Mouse (Mus musculus) Muller cell, postnatal 12 days (primary cell): ENCODE measurements around the gene Gm21830.
"Not testable (repeated sequence)": the region's sequence is repeated elsewhere in the genome, so short reads cannot be mapped to it uniquely, and the experiment has no call there.

Source experiments
- DNase-seq: peaks from one replicate; pipeline ENCODE4 v3.0.0-alpha.2; 2015; ENCODE audit errors: inconsistent ontology term

Gm21830 gene

GRCm38 (mm10) chr2:67413425-67413824, at the start of gene Gm21830:
Gene Gm21830, plus strand, starts transcription at chr2:67413725.
- not testable (repeated sequence) for DNase-seq

- DNase-seq: no peak
Observed at GRCm38 (mm10) chr2:67364506-67364905, 49.0 kb upstream of the Gm21830 start.

- DNase-seq: no peak
Observed at GRCm38 (mm10) chr2:67378504-67378903, 35.0 kb upstream of the Gm21830 start.

DNA sequence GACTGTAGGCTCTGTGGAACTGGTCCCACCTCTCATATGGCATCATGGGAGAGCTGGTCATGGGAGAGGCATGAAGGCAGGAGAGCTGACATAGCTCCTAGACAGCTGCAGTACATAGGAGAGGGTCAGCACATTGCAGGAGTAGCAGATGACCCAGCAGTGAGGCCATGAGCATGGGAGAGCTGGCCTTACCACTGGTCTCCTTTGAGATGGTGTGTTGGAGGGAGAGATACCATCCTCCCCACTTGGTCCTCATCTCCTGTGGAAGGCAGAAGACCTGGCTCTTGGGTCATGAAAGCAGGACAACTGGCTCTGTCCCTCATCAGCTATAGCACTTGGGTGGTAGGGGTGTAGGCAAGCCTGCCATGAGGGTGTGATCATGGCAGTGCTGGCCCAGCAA, 7.3 kb downstream of the Gm21830 start:
- DNase-seq: no peak

- no peak for DNase-seq
Observed at GRCm38 (mm10) chr2:67422799-67423198, 9.3 kb downstream of the Gm21830 start.

- DNase-seq: no peak
Observed at GRCm38 (mm10) chr2:67433081-67433480, 19.6 kb downstream of the Gm21830 start, which contains the start of gene Gm26727. Gene Gm26727, minus strand, starts transcription at chr2:67433181.

DNA sequence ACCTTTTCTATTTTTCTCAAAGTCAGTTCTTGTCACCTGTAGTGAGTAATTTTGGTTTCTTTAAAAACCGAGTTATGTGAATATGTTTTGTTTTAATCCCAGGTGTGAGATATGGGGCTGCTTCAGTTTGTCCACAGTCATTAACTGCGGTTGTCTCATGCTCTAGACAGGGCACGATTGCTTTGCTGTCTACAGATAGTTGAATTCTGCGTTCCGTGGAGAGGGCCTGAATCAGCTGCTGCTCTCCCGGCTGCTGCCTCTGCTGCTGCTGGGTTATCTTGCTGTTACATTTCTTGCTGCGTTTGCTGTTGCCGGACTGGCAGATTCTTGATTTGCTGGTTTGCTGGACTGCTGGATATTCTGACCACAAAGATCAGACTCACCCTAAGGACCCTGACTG, 24.8 kb downstream of the Gm21830 start:
- DNase-seq: no peak

- DNase-seq: no peak
Observed at GRCm38 (mm10) chr2:67445780-67446179, 32.3 kb downstream of the Gm21830 start, which contains the start of gene Xirp2. Gene Xirp2, plus strand, starts transcription at chr2:67446002.

- no peak for DNase-seq
Observed at GRCm38 (mm10) chr2:67446772-67447171, 33.2 kb downstream of the Gm21830 start.

- DNase-seq: peak; percentile 5
Observed at GRCm38 (mm10) chr2:67447206-67447605, 33.7 kb downstream of the Gm21830 start.

DNA sequence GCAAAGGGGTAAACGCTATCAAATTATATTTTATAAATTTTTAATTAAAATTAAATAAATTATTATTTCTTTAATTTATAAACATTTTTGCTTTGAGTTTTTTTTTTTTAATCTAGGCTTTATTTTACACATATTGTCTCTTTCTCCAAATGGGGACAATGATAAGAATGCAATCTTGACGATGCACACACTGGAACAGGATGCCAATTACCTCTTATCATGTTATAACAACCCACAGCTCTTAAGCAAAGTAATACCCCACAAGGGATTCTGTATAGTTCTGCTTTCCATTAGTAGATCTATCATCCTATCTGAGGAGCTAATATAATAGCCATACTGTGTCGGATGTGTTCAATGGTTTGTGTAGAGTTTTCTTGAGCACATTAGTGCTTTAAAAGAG, 47.3 kb downstream of the Gm21830 start:
- no peak for DNase-seq

DNA sequence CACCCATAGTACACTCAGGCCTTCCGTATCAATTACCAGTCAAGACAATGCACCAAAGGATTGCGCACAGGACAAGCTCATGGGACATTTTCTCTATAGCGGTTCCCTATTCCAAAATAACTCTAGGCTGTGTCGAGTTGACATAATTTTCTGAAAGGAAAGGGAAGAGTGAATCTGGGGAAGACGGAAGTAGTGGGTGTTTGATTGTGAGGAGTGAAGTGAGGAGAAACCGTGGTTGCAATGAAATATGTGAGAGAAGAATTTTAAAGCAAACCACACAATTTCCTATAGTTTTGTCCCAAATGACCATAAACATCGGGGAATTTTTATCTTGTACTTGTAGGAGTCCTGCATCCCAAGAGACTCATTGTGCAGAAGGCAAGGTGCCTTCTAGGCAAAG, 53.5 kb downstream of the Gm21830 start:
- DNase-seq: no peak

DNA sequence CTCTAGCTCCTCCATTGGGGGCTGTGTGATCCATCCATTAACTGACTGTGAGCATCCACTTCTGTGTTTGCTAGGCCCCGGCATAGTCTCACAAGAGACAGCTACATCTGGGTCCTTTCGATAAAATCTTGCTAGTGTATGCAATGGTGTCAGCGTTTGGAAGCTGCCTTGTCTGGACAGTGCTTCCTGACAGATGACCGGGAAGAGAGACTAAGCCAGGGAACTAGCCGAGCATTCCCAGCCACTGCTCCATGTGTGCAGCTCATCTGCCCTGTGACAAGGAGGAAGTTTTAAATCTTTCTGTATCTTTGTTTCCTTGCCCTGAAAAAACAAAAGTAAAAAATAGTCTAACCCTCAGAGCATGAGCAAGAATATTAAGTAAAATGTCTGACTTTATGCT, 56.5 kb downstream of the Gm21830 start:
- not testable (repeated sequence) for DNase-seq

DNA sequence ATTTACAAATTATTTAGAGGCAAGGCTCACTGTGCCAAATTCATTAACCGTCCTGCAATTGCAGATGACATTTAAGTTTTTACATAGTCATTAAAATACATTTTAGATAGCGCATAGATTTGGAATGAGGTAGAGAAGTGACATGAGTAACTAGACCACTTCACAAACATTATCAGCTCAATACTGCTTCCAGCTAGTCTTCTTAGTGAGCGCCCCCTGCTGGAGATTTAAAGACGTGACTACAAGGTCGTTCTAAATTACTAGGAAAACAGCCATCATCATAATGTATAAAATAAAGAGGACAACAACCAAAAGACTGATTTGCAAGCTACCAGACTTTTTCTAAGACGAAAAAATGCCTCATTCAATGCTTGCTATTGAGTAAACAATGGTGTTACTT, 64.2 kb downstream of the Gm21830 start:
- DNase-seq: peak; percentile 17

GRCm38 (mm10) chr2:67481051-67481450, 67.5 kb downstream of the Gm21830 start:
- DNase-seq: no peak
